Mouse (Mus musculus) lung, postnatal 0 days (tissue): ENCODE data around the gene Mindy4.

Source experiments
- CTCF ChIP-seq: IDR thresholded peaks from 2 replicates; pipeline ENCODE4 v1.5.1; 2016; ENCODE audit warnings: antibody characterized with exemption, mild to moderate bottlenecking
- EP300 ChIP-seq: IDR thresholded peaks from 2 replicates; pipeline ENCODE4 v1.6.1; 2016; ENCODE audit warnings: antibody characterized with exemption, mild to moderate bottlenecking, control low read depth

DNA sequence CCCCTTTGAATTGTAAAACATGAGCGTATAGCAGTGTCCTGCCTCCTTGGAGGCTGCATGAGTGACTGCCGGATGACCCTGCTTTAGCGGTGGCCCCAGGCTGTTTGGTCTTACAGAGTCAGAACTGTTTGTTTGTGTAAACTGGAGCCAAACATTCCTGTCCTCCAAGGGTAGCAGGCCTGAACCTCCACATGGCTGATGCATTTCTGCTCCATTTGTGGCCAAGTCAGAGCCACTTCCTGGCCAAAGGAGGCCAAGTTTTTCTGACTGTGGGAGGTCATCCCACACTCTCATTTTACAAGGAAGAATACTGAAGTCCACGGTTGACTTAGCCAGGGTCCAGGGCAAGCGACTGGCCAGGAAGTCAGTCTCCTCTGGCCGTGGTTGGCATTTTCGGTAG is 23.6 kb upstream of the Mindy4 start:
- no peak for TF ChIP-seq EP300
- TF ChIP-seq CTCF: no peak; the same call in 1 of the 2 replicates
